Mouse (Mus musculus) E14TG2a.4 (cell line): ENCODE data around the gene Art2b.
"Not testable (repeated sequence)": the region's sequence is repeated elsewhere in the genome, so short reads cannot be mapped to it uniquely, and the experiment has no call there.

Experiments used
- H3K27me3 ChIP-seq: 2 replicates; pipeline ENCODE4 v1.6.1; 2014; ENCODE audit warnings: low read length, control low read depth; ENCODE audit not compliant: insufficient read depth
- H3K36me3 ChIP-seq: 2 replicates; pipeline ENCODE4 v1.6.1; 2014; ENCODE audit warnings: low read length, control low read depth; ENCODE audit not compliant: insufficient read depth
- H3K4me1 ChIP-seq: replicated peaks from 2 replicates; pipeline ENCODE4 v1.6.1; 2014; ENCODE audit warnings: low read depth, low read length, control low read depth
- H3K4me3 ChIP-seq: replicated peaks from 2 replicates; pipeline ENCODE4 v1.5.1; 2014; ENCODE audit warnings: mild to moderate bottlenecking, low read length
- H3K9me3 ChIP-seq: 2 replicates; pipeline ENCODE4 v1.6.1; 2014; ENCODE audit warnings: low read length, control low read depth
- CTCF ChIP-seq: conservative IDR thresholded peaks from 2 replicates; pipeline ENCODE4 v1.5.1; 2014; ENCODE audit warnings: low read length
- NANOG ChIP-seq: IDR thresholded peaks from 2 replicates; pipeline ENCODE4 v1.6.1; 2014; ENCODE audit warnings: borderline replicate concordance, low read length, mixed read lengths
- POU5F1 ChIP-seq: IDR thresholded peaks from 2 replicates; pipeline ENCODE4 v1.6.1; 2014; ENCODE audit warnings: low read length, borderline replicate concordance

Gene Art2b

DNA sequence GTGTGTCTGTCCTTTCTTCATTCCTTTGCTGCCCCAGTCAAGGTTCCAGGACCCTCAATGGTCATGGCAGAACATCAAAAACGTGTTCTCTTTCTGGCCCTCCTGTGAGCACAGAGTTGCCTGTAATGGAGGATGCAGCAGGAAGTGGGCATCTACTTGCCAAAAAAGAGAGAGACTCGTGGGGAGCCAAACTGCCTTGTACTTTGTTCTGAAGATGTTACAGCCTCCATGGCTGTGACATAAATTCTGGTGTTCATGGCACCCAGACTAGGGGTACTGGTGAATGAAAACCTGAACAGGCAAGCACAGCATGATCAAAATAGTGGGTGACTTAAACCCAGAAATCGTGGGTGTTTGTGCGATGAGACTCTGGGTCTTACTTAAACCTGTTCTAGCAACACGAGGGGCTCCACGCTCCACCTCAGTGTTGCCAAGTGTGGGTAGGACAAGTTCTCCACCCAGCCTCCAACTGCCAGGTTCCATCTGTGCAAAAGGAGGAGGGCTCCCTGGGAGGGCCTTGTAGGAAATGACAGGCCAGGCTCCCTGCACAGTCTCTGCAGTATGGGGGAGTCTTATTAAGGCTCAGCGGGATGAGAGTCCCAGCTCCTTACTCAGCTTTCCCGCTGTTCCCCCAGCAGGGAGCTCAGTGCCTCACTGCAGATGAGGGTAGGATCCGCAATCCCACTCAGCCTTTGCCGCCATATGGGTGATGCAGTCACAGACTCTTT lies 32.2 kb upstream of the Art2b start:
- H3K36me3 ChIP-seq = no peaks in the 10 kb centered on the region
- peaks cover 4% of the 10 kb centered on the region for H3K4me1 ChIP-seq
- no peaks in the 10 kb centered on the region for H3K9me3 ChIP-seq
- TF ChIP-seq NANOG (no peak), CTCF (no peak), POU5F1 (no peak)
- no peak overlapping the region; the same call in 1 of the 2 replicates for H3K4me3 ChIP-seq
- H3K27me3 ChIP-seq = 0 out of 2 replicates have a peak, but pooled peaks cover 4% of the 10 kb centered on the region

DNA sequence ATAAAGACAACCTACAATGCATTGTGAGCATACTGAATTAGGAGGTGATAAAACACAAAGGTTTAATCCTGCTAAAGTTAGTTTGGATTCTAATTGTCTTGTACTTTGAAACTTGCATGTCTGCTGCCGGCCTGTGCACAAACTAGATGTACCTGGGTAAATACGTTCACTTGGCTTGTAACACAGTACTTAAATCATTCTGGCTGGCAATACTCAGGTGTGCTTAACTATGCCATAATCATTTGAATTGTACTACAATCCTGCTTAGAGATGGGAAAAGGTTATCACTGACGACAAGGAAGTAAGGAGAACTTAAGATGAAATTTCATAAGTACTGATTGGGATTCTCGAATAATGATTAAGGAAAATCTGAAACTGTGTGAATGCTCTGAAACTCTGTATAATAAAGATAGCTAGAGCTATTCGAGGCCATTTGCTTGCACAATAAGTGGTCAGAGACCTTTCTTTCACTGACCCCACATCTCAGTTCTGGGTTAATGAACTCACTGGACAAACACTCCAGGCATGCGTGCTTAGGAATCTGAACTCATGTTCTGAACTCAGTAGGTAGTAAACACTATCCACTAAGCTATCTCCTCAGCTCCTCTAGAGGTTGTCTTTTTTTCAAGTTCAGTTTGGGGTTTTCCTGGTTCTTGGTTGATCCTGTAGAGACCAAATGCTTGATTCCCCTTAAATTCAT lies 30.9 kb upstream of the Art2b start:
- no peak for TF ChIP-seq POU5F1
- Histone ChIP-seq H3K4me3 (no peak overlapping the region), H3K4me1 (peaks cover 4% of the 10 kb centered on the region; the same call in 1 of the 2 replicates), H3K36me3 (no peaks in the 10 kb centered on the region), H3K27me3 (0 out of 2 replicates have a peak, but pooled peaks cover 4% of the 10 kb centered on the region), H3K9me3 (no peaks in the 10 kb centered on the region)

DNA sequence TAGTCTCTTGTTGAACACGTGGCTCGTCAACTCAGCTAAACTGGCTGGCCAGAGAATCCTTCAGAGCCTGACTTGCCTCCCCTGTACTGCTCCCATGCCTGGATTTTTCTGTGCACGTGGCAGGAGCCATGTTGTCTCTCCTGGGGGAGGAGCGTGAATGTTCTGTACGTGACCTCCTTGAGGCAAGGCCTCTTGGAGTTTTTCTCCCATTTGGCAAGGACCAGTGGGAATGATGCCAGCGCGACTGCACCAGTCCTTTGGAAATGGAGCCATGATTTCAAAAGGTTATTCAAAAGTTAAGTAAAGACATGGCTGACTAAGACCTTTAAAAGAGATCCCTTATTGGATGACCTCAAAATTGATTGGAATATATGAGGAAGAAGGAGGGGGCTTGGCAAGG lies 30.0 kb upstream of the Art2b start:
- no peaks in the 10 kb centered on the region for H3K9me3 ChIP-seq
- TF ChIP-seq NANOG (no peak), CTCF (no peak), POU5F1 (no peak)
- H3K36me3 ChIP-seq = no peaks in the 10 kb centered on the region
- H3K4me3 ChIP-seq = no peak overlapping the region
- H3K4me1 ChIP-seq = peaks cover 4% of the 10 kb centered on the region; the same call in 1 of the 2 replicates
- H3K27me3 ChIP-seq = 0 out of 2 replicates have a peak, but pooled peaks cover 4% of the 10 kb centered on the region

DNA sequence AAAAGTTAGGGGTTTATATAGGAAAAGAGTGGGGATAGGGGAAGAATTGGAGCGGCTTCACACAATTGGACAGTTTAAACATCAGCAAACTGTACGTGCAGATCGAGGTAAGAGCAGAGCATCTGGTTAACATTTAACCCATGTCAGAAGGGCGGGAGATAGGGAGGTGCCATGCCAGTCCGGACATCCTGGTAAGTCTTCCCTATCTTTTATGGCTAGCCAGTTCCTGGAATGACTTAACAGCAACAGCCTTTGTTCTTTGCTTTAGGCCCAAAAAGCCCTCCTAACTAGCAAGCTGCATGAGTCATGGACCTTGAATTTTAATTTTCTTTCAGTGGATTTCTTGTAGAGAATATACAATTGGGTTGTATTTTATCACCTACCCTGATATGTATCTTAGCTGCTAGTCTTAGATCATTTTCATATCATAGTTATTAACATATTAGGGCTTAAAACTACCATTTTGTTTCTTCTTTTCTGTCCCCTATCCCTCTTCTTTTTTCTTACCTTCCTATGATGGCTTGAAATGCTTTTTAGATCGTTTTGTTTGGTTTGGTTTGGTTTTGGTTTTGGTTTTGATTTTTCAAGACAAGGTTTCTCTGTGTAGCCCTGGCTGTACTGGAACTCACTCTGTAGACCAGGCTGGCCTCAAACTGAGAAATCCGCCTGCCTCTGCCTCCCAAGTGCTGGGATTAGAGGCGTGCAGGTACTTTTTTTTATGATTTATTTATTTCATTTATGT lies 27.6 kb upstream of the Art2b start:
- not testable (repeated sequence) for H3K36me3 ChIP-seq, H3K27me3 ChIP-seq

DNA sequence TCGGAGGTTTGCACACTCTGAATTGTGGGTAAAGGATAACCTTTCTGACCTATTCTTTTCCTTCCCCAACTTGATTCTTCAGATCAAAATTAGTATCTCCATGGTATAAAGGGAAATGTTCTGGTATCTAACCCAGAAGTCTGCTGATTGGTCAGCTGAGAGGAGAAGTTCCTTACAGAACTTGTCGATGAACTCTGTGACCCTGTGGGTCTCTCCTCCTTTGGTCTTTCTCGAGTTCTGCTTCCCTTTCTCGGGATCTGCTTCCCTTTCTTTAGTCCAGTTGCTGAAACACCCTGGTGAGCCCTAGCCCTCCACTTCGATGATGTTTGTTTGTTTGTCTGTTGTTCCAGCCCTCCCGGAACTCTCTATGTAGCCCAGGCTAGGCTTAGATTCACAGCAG lies 22.4 kb upstream of the Art2b start:
- H3K4me1 ChIP-seq = no peaks in the 10 kb centered on the region
- H3K36me3 ChIP-seq = no peaks in the 10 kb centered on the region
- no peak for TF ChIP-seq NANOG
- TF ChIP-seq CTCF = no peak
- no peak for TF ChIP-seq POU5F1
- no peaks in the 10 kb centered on the region for H3K9me3 ChIP-seq
- no peaks in the 10 kb centered on the region for H3K27me3 ChIP-seq
- no peak overlapping the region for H3K4me3 ChIP-seq

More for the DNA sequence above, 27.6 kb upstream of the Art2b start:
- not testable (repeated sequence) for H3K4me3 ChIP-seq, H3K4me1 ChIP-seq, H3K9me3 ChIP-seq

DNA sequence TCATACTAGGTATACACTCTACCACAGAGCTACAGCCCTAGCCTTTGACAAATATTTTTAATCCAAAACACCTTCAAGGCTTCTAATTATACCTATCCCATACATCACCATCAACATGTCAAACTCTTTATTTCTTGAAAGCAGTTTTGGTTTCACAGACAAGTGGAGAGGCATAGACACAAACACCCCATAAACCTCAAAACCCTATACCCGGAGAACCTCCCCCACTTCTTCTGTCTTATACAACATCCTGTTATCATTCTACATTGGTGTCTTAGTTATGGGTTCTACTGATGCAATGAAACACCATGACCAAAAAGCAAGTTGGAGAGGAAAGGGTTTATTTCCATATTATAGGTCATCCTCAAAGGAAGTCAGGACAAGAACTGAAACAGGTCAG lies 15.0 kb upstream of the Art2b start:
- TF ChIP-seq CTCF (no peak), POU5F1 (no peak), NANOG (no peak)
- Histone ChIP-seq H3K27me3 (no peaks in the 10 kb centered on the region), H3K36me3 (no peaks in the 10 kb centered on the region), H3K9me3 (no peaks in the 10 kb centered on the region), H3K4me3 (no peak overlapping the region), H3K4me1 (no peaks in the 10 kb centered on the region)

DNA sequence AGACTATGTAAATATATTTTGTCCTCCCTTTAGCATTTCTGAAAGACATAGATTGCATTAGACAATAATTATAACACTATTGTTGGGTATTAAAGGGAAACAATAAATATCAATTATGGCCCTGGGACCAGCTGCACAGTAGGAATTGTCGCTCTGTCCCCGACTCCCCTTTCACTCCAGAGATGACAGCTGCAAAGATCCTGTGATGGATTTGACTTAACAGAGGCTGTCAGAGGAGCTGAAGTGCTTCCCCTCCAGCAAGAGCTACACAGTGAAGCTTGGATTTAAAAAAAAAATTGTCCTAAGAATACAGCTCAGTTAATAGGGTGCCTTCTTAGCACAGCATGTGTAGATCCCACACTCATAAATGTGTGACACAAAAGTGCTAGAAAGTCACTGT lies 13.1 kb upstream of the Art2b start:
- Histone ChIP-seq H3K27me3 (no peaks in the 10 kb centered on the region), H3K9me3 (no peaks in the 10 kb centered on the region), H3K4me1 (no peaks in the 10 kb centered on the region), H3K4me3 (no peak overlapping the region), H3K36me3 (no peaks in the 10 kb centered on the region)
- TF ChIP-seq NANOG = no peak
- TF ChIP-seq CTCF = no peak
- no peak for TF ChIP-seq POU5F1

DNA sequence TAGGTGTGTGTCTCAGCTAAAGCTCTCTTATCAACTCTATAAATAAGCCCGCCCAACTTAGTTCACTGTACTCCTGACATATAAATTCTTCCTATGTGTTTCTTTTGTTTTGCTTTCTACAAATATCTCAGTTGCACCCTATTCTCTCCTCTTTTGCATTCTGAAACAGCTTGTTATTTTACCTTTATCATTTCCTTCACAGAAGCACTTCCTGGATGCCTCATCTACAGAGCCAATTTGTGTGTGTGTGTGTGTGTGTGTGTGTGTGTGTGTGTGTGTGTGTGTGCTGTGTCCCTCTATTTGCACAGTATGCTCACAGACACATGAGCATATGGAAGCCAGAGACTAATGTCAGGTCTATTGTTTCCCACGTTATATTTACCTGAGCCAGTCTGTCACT lies 9.6 kb upstream of the Art2b start:
- Histone ChIP-seq H3K36me3 (no peaks in the 10 kb centered on the region), H3K4me3 (no peak overlapping the region), H3K9me3 (peaks cover 9% of the 10 kb centered on the region), H3K4me1 (no peaks in the 10 kb centered on the region), H3K27me3 (no peaks in the 10 kb centered on the region)
- TF ChIP-seq CTCF = no peak
- TF ChIP-seq NANOG = no peak
- no peak for TF ChIP-seq POU5F1

DNA sequence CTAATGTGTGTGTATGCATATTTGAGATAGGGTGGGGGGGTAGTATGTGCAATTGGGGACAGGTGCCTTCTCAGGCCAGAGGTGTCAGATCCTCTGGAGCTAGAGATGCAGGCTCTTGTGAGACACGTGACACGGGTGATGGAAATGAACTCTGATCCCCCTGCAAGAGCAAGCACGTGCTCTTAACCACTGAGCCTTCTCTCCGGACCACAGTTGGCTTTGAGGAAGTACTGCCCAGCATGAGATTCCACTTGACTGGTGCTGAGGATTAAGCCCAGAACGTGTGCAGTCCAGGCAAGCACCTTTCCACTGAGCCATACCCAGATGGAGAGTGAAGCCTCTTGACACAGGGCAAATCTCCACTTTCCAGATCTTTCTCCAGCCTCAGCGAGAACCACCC lies 1.1 kb downstream of the Art2b start:
- not testable (repeated sequence) for H3K4me1 ChIP-seq, H3K36me3 ChIP-seq, H3K9me3 ChIP-seq, H3K4me3 ChIP-seq, H3K27me3 ChIP-seq
